Mouse (Mus musculus) layer of hippocampus, postnatal 36 days (tissue): ENCODE measurements at regions not wholly inside any gene's neighbourhood (a gene's known extent, or its start where the extent isn't known, plus 50 kb on each side); places are given as distances from the start of the nearest gene placed in this dataset.
A peak's percentile ranks its signal among the peaks of the same experiment; 100 is the strongest.

Experiments used
- DNase-seq, 2 experiments: peaks; one replicate each; pipeline ENCODE4 v3.0.0; 2022

GRCm38 (mm10) chr3:101224091-101224490 lies 63.6 kb downstream of the Cd2 start:
- no peak for DNase-seq

- no peak for DNase-seq
These were observed 67.8 kb downstream of the Cd2 start for GRCm38 (mm10) chr3:101219897-101220296.

GRCm38 (mm10) chr3:101216711-101217110 lies 71.0 kb downstream of the Cd2 start:
- DNase-seq, result no peak

- no peak for DNase-seq
These were observed 74.6 kb downstream of the Cd2 start for GRCm38 (mm10) chr3:101213212-101213562.

GRCm38 (mm10) chr3:101212403-101213211 lies 75.1 kb downstream of the Cd2 start:
- peak; percentile 9 to 11 for DNase-seq

- no peak for DNase-seq
These were observed 75.8 kb downstream of the Cd2 start for GRCm38 (mm10) chr3:101211936-101212335.

GRCm38 (mm10) chr3:101209546-101209945 lies 78.2 kb downstream of the Cd2 start:
- no peak for DNase-seq

GRCm38 (mm10) chr3:101208751-101209150 lies 79.0 kb downstream of the Cd2 start:
- DNase-seq, result no peak

GRCm38 (mm10) chr3:101206172-101206571 lies 81.6 kb downstream of the Cd2 start:
- DNase-seq, result peak in 1 of 2 experiments; percentile 6

GRCm38 (mm10) chr3:101194725-101195124 lies 84.6 kb upstream of the Ptgfrn start:
- DNase-seq, result no peak

GRCm38 (mm10) chr3:101194319-101194718 lies 84.2 kb upstream of the Ptgfrn start:
- DNase-seq, result no peak

GRCm38 (mm10) chr3:101191298-101191986 lies 81.4 kb upstream of the Ptgfrn start:
- DNase-seq, result peak; percentile 9 to 25

- DNase-seq, result no peak
These were observed 71.9 kb upstream of the Ptgfrn start for GRCm38 (mm10) chr3:101181958-101182357.

GRCm38 (mm10) chr3:101173954-101174353 lies 63.9 kb upstream of the Ptgfrn start:
- DNase-seq, result no peak

GRCm38 (mm10) chr3:101170037-101171019 lies 60.2 kb upstream of the Ptgfrn start:
- no peak for DNase-seq

- DNase-seq, result no peak
These were observed 56.9 kb upstream of the Ptgfrn start for GRCm38 (mm10) chr3:101167026-101167425.

GRCm38 (mm10) chr3:101166580-101166979 lies 56.5 kb upstream of the Ptgfrn start:
- DNase-seq, result no peak

GRCm38 (mm10) chr3:101165261-101165660 lies 55.2 kb upstream of the Ptgfrn start:
- no peak for DNase-seq

GRCm38 (mm10) chr3:101164771-101165170 lies 54.7 kb upstream of the Ptgfrn start:
- DNase-seq, result no peak

GRCm38 (mm10) chr3:101163991-101164434 lies 53.9 kb upstream of the Ptgfrn start:
- DNase-seq, result no peak

GRCm38 (mm10) chr3:101163160-101163990 lies 53.3 kb upstream of the Ptgfrn start:
- no peak for DNase-seq
